Mouse (Mus musculus) CH12.LX (cell line): ENCODE data around the gene Lekr1. TPM values are rescaled to one million over a fixed set of nuclear protein-coding genes. Genes with fewer than 3 reads are reported as not detected.

Experiments
- DNase-seq: peaks from one replicate; pipeline ENCODE4 v3.0.0-alpha.2; 2013; ENCODE audit errors: extremely low read depth
- H3K27ac ChIP-seq: 2 replicates; pipeline ENCODE4 v1.5.1; 2012; ENCODE audit warnings: low read depth, mild to moderate bottlenecking, control low read depth, moderate library complexity; ENCODE audit not compliant: insufficient read depth
- H3K27me3 ChIP-seq: replicated peaks from 2 replicates; pipeline ENCODE3; 2012; ENCODE audit warnings: inconsistent platforms
- H3K36me3 ChIP-seq, 2 experiments: replicated peaks in 1 of 2; 2 replicates each; pipeline versions ENCODE3 to v1.6.1; 2012; ENCODE audit warnings: inconsistent platforms in 1 of 2, low read length in 1 of 2, mild to moderate bottlenecking in 1 of 2, mixed read lengths in 1 of 2, moderate library complexity in 1 of 2; ENCODE audit not compliant: control insufficient read depth in 1 of 2, insufficient read depth in 1 of 2
- H3K4me1 ChIP-seq, 2 experiments: 2 replicates each; pipeline ENCODE4 v1.6.1; 2012; ENCODE audit warnings: inconsistent platforms in 1 of 2, moderate library complexity in 1 of 2; ENCODE audit not compliant: insufficient read depth in 2 of 2, control insufficient read depth in 1 of 2
- H3K4me2 ChIP-seq: 2 replicates; pipeline ENCODE4 v1.6.1; 2012; ENCODE audit warnings: low read depth, mild to moderate bottlenecking, control low read depth; ENCODE audit not compliant: poor library complexity, insufficient read depth, severe bottlenecking
- H3K4me3 ChIP-seq, 3 experiments: fragments of 150-350 bp in 1 of 3; sonication (generic) in 1 of 3; replicated peaks in 1 of 3; 2 replicates each; pipeline versions ENCODE3 to v1.5.1; 2011 to 2012; ENCODE audit warnings: low read depth in 2 of 3, low read length in 2 of 3, mild to moderate bottlenecking in 2 of 3, moderate library complexity in 2 of 3, control low read depth in 1 of 3, improper control_type of control experiment in 1 of 3, inconsistent platforms in 1 of 3, mixed read lengths in 1 of 3; ENCODE audit not compliant: poor library complexity in 1 of 3
- H3K79me2 ChIP-seq: replicated peaks from 2 replicates; pipeline ENCODE4 v1.6.1; 2012; ENCODE audit warnings: mild to moderate bottlenecking, moderate library complexity; ENCODE audit not compliant: control insufficient read depth, poor library complexity, insufficient read depth, severe bottlenecking; ENCODE audit errors: extremely low read depth
- H3K9ac ChIP-seq: 2 replicates; pipeline ENCODE4 v1.6.1; 2012; ENCODE audit warnings: low read depth, mild to moderate bottlenecking, control low read depth, moderate library complexity; ENCODE audit not compliant: insufficient read depth
- H3K9me3 ChIP-seq: replicated peaks from 2 replicates; pipeline ENCODE3; 2012; ENCODE audit warnings: low read length, inconsistent platforms, mixed read lengths
- BHLHE40 ChIP-seq: IDR thresholded peaks from 2 replicates; pipeline ENCODE4 v1.6.1; 2011; ENCODE audit warnings: mild to moderate bottlenecking, low read depth, low read length, improper control_type of control experiment
- CHD2 ChIP-seq: IDR thresholded peaks from 2 replicates; pipeline ENCODE4 v1.6.1; 2011; ENCODE audit warnings: low read length, improper control_type of control experiment
- CTCF ChIP-seq, 2 experiments: IDR thresholded peaks in 1 of 2; conservative IDR thresholded peaks in 1 of 2; 2 replicates each; pipeline ENCODE4 v1.5.1; 2011 to 2012; ENCODE audit warnings: low read depth in 2 of 2, low read length in 2 of 2, improper control_type of control experiment in 1 of 2, inconsistent platforms in 1 of 2, mild to moderate bottlenecking in 1 of 2, moderate library complexity in 1 of 2
- E2F4 ChIP-seq: IDR thresholded peaks from 2 replicates; pipeline ENCODE4 v1.6.1; 2011; ENCODE audit warnings: low read depth, low read length, improper control_type of control experiment; ENCODE audit not compliant: insufficient replicate concordance
- EP300 ChIP-seq: IDR thresholded peaks from 2 replicates; pipeline ENCODE4 v1.6.1; 2011; ENCODE audit warnings: low read length, improper control_type of control experiment
- ETS1 ChIP-seq: conservative IDR thresholded peaks from 2 replicates; pipeline ENCODE4 v1.6.1; 2012; ENCODE audit warnings: low read depth, mild to moderate bottlenecking, inconsistent platforms, low read length, improper control_type of control experiment, moderate library complexity
- IRF4 ChIP-seq: IDR thresholded peaks from 2 replicates; pipeline ENCODE4 v1.6.1; 2014; ENCODE audit warnings: low read depth, mild to moderate bottlenecking, inconsistent platforms, low read length, improper control_type of control experiment
- MAX ChIP-seq: IDR thresholded peaks from 2 replicates; pipeline ENCODE4 v1.6.1; 2011; ENCODE audit warnings: low read length, improper control_type of control experiment
- MEF2A ChIP-seq: IDR thresholded peaks from 2 replicates; pipeline ENCODE4 v1.6.1; 2014; ENCODE audit warnings: low read depth, mild to moderate bottlenecking, inconsistent platforms, low read length, improper control_type of control experiment, borderline replicate concordance
- MXI1 ChIP-seq: IDR thresholded peaks from 2 replicates; pipeline ENCODE4 v1.6.1; 2011; ENCODE audit warnings: mild to moderate bottlenecking, low read depth, low read length, improper control_type of control experiment
- NELFE ChIP-seq: IDR thresholded peaks from 2 replicates; pipeline ENCODE4 v1.6.1; 2011; ENCODE audit warnings: low read depth, low read length, improper control_type of control experiment
- POLR2A ChIP-seq: IDR thresholded peaks from 2 replicates; pipeline ENCODE4 v1.6.1; 2011; ENCODE audit warnings: low read depth, mild to moderate bottlenecking, improper control_type of control experiment, low read length
- RAD21 ChIP-seq: IDR thresholded peaks from 2 replicates; pipeline ENCODE4 v1.6.1; 2011; ENCODE audit warnings: low read depth, mild to moderate bottlenecking, low read length, improper control_type of control experiment, moderate library complexity
- RCOR1 ChIP-seq: conservative IDR thresholded peaks from 2 replicates; pipeline ENCODE4 v1.6.1; 2012; ENCODE audit warnings: low read depth, mild to moderate bottlenecking, inconsistent platforms, low read length, improper control_type of control experiment
- SIN3A ChIP-seq: IDR thresholded peaks from 2 replicates; pipeline ENCODE4 v1.6.1; 2012; ENCODE audit warnings: low read length, improper control_type of control experiment, inconsistent platforms
- SMC3 ChIP-seq: IDR thresholded peaks from 2 replicates; pipeline ENCODE4 v1.6.1; 2011; ENCODE audit warnings: low read depth, low read length, improper control_type of control experiment
- UBTF ChIP-seq: IDR thresholded peaks from 2 replicates; pipeline ENCODE4 v1.6.1; 2012; ENCODE audit warnings: low read depth, mild to moderate bottlenecking, inconsistent platforms, low read length, improper control_type of control experiment, moderate library complexity
- USF1 ChIP-seq: IDR thresholded peaks from 2 replicates; pipeline ENCODE4 v1.6.1; 2014; ENCODE audit warnings: low read depth, mild to moderate bottlenecking, inconsistent platforms, low read length, improper control_type of control experiment
- USF2 ChIP-seq: conservative IDR thresholded peaks from 2 replicates; pipeline ENCODE4 v1.6.1; 2011; ENCODE audit warnings: low read depth, low read length, improper control_type of control experiment
- ZKSCAN1 ChIP-seq: IDR thresholded peaks from 2 replicates; pipeline ENCODE4 v1.6.1; 2012; ENCODE audit warnings: low read depth, inconsistent platforms, low read length, improper control_type of control experiment, borderline replicate concordance
- dilution Hi-C: fragments of 300-500 bp; cut with MboI; formaldehyde crosslinking; loops from 2 replicates; pipeline ENCODE4 v1.14.3; 2020; ENCODE audit warnings: low sequenced_read_pairs; ENCODE audit not compliant: extremely low pct_unique_long_range_greater_than_20kb, extremely low pct_ligation_motif_present
- in situ Hi-C: fragments of 300-500 bp; cut with MboI; formaldehyde crosslinking; loops from 3 replicates; pipeline ENCODE4 v1.14.3; 2019; ENCODE audit warnings: low sequenced_read_pairs, low pct_ligation_motif_present, low pct_unique_long_range_greater_than_20kb, mixed read lengths
- polyA plus RNA-seq: library from polyadenylated mRNA; unstranded; fragments of >175 nt; gene quantifications from 2 replicates; pipeline ENCODE4 v1.2.1, GENCODE M21; 2012; ENCODE audit warnings: low read depth; ENCODE audit not compliant: insufficient read length
- total RNA-seq, 2 experiments: library from RNA; depleted of rRNA; stranded (reverse); fragments of 300-350 nt in 1 of 2; fragments of >200 nt in 1 of 2; gene quantifications; 2 replicates each; pipeline ENCODE4 v1.2.3; 2012 to 2014

The Lekr1 gene
- total and polyA plus RNA-seq, 3 experiments, result 0.17 to 1.4 (median 0.47) TPM

DNA sequence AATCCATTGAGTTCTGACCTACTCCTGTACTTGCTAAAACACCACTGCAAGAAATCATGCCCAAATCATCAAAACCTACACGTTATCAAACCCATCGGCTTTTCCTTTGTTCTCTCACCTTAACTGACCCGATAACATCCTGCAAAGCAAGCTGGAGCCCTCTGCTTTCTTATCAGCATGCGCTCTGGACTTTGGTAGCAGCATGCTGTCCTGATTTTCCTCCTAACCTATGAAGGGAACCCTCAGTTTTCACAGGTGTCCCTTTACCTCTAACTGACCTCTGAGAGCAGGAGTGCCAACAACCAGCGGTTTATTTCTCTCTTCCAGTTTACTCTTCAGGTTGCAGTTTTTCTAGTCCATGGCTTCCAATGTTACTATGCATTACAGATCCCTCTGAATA, 48.5 kb upstream of the Lekr1 start:
- TF ChIP-seq POLR2A (no peak), RCOR1 (no peak), SMC3 (no peak), USF1 (no peak), ZKSCAN1 (no peak), ETS1 (no peak), CTCF (conservative IDR thresholded peaks at IDR 0.05 in 1 of 2, IDR thresholded peaks at IDR 0.05 in 1 of 2; ENCODE audit: low read depth in 2 of 2, low read length in 2 of 2) (no peak), MAX (no peak), USF2 (no peak), NELFE (no peak), RAD21 (no peak), EP300 (no peak), MXI1 (no peak), UBTF (no peak), MEF2A (no peak)
- no peak overlapping the region for H3K4me2 ChIP-seq
- no peak overlapping the region for H3K9ac ChIP-seq
- H3K4me3 ChIP-seq, result no peak overlapping the region
- peaks cover 0 to 14% of the 10 kb centered on the region in 2 experiments; a peak in 2 of 4 replicates for H3K4me1 ChIP-seq
- H3K27ac ChIP-seq, result no peak overlapping the region
- no peak for DNase-seq
- no peaks in the 10 kb centered on the region for H3K9me3 ChIP-seq
- H3K27me3 ChIP-seq, result no peaks in the 10 kb centered on the region
- dilution Hi-C loops (no loop called here), in situ Hi-C loops (no loop called here)
- no peaks in the 10 kb centered on the region for H3K79me2 ChIP-seq
- H3K36me3 ChIP-seq, result no peaks in the 10 kb centered on the region

- Histone ChIP-seq H3K4me1 (peaks cover 0 to 14% of the 10 kb centered on the region in 2 experiments; a peak in 2 of 4 replicates), H3K9me3 (no peaks in the 10 kb centered on the region), H3K36me3 (no peaks in the 10 kb centered on the region), H3K4me2 (no peak overlapping the region), H3K79me2 (no peaks in the 10 kb centered on the region), H3K27ac (no peak overlapping the region), H3K27me3 (no peaks in the 10 kb centered on the region), H3K4me3 (no peak overlapping the region), H3K9ac (no peak overlapping the region)
- dilution Hi-C loops, result no loop called here
- TF ChIP-seq E2F4 (no peak), RCOR1 (no peak), CHD2 (no peak), SIN3A (no peak), BHLHE40 (peak; percentile 54), IRF4 (0 out of 2 replicates have a peak, but pooled peaks have one; percentile 17), ZKSCAN1 (no peak), MXI1 (no peak)
- DNase-seq, result no peak
- in situ Hi-C loops, result no loop called here
Measured at GRCm38 (mm10) chr3:65619340-65619739, 46.7 kb upstream of the Lekr1 start.
